Mouse (Mus musculus) bone marrow, adult 2 months (tissue): ENCODE results near the gene Speer4d. TPM values are rescaled to one million over a fixed set of nuclear protein-coding genes. Genes with fewer than 3 reads are reported as not detected.
"Not testable (repeated sequence)": the region's sequence is repeated elsewhere in the genome, so short reads cannot be mapped to it uniquely, and the experiment has no call there.

Source experiments
- H3K27ac ChIP-seq: fragments of 200-500 bp; 2 replicates; pipeline ENCODE4 v1.5.1; 2012; ENCODE audit warnings: low read depth, mild to moderate bottlenecking, control low read depth, inconsistent platforms, low read length; ENCODE audit not compliant: control insufficient read depth, poor library complexity, insufficient read depth
- H3K4me1 ChIP-seq: fragments of 200-500 bp; 2 replicates; pipeline ENCODE4 v1.6.1; 2011; ENCODE audit warnings: low read length; ENCODE audit not compliant: control insufficient read depth, insufficient read depth
- H3K4me3 ChIP-seq: fragments of 200-500 bp; replicated peaks from 2 replicates; pipeline ENCODE3; 2011; ENCODE audit warnings: mild to moderate bottlenecking, low read depth, low read length, control low read depth; ENCODE audit not compliant: control insufficient read depth
- WGBS: fragments of 180-500 bp; shearing (Covaris S2); methylation state at CpG from one replicate; pipeline ENCODE4 v1.1.7; 2018; 5-methylcytosine and 5-hydroxymethylcytosine counted together
- polyA plus RNA-seq: library from polyadenylated mRNA; stranded (reverse); fragments of >200 nt; gene quantifications from 2 replicates; pipeline ENCODE4 v1.2.4, GENCODE M21; 2011; ENCODE audit warnings: low replicate concordance; ENCODE audit not compliant: missing spikeins, insufficient read depth, insufficient read length

Gene Speer4d
- polyA plus RNA-seq, 1 experiment: not detected

- not testable (repeated sequence) for H3K27ac ChIP-seq, H3K4me1 ChIP-seq, H3K4me3 ChIP-seq
- WGBS: 2% methylated on average over 1 of the region's 1 CpGs
Measured at GRCm38 (mm10) chr5:15610695-15611094, 8.2 kb upstream of the Speer4d start.

GRCm38 (mm10) chr5:15616195-15616594, 2.7 kb upstream of the Speer4d start:
- not testable (repeated sequence) for H3K4me3 ChIP-seq, H3K27ac ChIP-seq, H3K4me1 ChIP-seq
- 65% methylated on average over 3 of the region's 3 CpGs for WGBS

GRCm38 (mm10) chr5:15628136-15628535, 9.3 kb downstream of the Speer4d start:
- not testable (repeated sequence) for H3K4me1 ChIP-seq, H3K4me3 ChIP-seq, H3K27ac ChIP-seq
- 21% methylated on average over 1 of the region's 1 CpGs for WGBS

- H3K4me3 ChIP-seq: not testable (repeated sequence)
- WGBS: 25% methylated on average over 5 of the region's 5 CpGs
Measured at GRCm38 (mm10) chr5:15630068-15630467, 11.2 kb downstream of the Speer4d start.

GRCm38 (mm10) chr5:15637637-15638036, 18.8 kb downstream of the Speer4d start:
- H3K27ac ChIP-seq, H3K4me3 ChIP-seq, H3K4me1 ChIP-seq: not testable (repeated sequence)
- WGBS: 65% methylated on average over 2 of the region's 2 CpGs

More at GRCm38 (mm10) chr5:15630068-15630467, 11.2 kb downstream of the Speer4d start:
- H3K27ac ChIP-seq, H3K4me1 ChIP-seq: not testable (repeated sequence)

- H3K27ac ChIP-seq, H3K4me1 ChIP-seq, H3K4me3 ChIP-seq: not testable (repeated sequence)
- WGBS: 22% methylated on average over 6 of the region's 6 CpGs
Measured at GRCm38 (mm10) chr5:15645707-15646106, 26.8 kb downstream of the Speer4d start.

- not testable (repeated sequence) for H3K4me1 ChIP-seq, H3K4me3 ChIP-seq, H3K27ac ChIP-seq
- WGBS: 53% methylated on average over 2 of the region's 2 CpGs
Measured at GRCm38 (mm10) chr5:15652334-15652733, 33.5 kb downstream of the Speer4d start.

- 62% methylated on average over 1 of the region's 1 CpGs for WGBS
- not testable (repeated sequence) for H3K4me1 ChIP-seq
Measured at GRCm38 (mm10) chr5:15656959-15657358, 38.1 kb downstream of the Speer4d start, which contains the start of gene 4930572O03Rik. TSS of gene 4930572O03Rik (minus strand) at chr5:15657059.

GRCm38 (mm10) chr5:15663847-15664246, 45.0 kb downstream of the Speer4d start:
- not testable (repeated sequence) for H3K27ac ChIP-seq, H3K4me3 ChIP-seq, H3K4me1 ChIP-seq
- WGBS: 66% methylated on average over 7 of the region's 7 CpGs

More at GRCm38 (mm10) chr5:15656959-15657358, 38.1 kb downstream of the Speer4d start, which contains the start of gene 4930572O03Rik:
- not testable (repeated sequence) for H3K4me3 ChIP-seq, H3K27ac ChIP-seq

GRCm38 (mm10) chr5:15670789-15671188, 51.9 kb downstream of the Speer4d start:
- H3K4me3 ChIP-seq, H3K27ac ChIP-seq, H3K4me1 ChIP-seq: not testable (repeated sequence)
- 80% methylated on average over 11 of the region's 18 CpGs for WGBS

Other genes starting within 250 kb of the Speer4d start
- not detected in 2 replicates for gene Gm21149, start 142.5 kb upstream of the Speer4d start, polyA plus RNA-seq
- gene Gm21190, start 89.8 kb upstream of the Speer4d start, polyA plus RNA-seq: not detected in 2 replicates
- not detected in 2 replicates for gene Gm21083, start 41.7 kb upstream of the Speer4d start, polyA plus RNA-seq
- not detected in 2 replicates for gene 4930572O03Rik, start 38.0 kb downstream of the Speer4d start, polyA plus RNA-seq
- 1.2 TPM in 1 of 2 replicates, not detected in the other for gene Speer4c, start 95.2 kb downstream of the Speer4d start, polyA plus RNA-seq